Mouse (Mus musculus) forebrain, embryonic 15.5 days (tissue): ENCODE data around the gene Gpr108. TPM values are rescaled to one million over a fixed set of nuclear protein-coding genes. Genes with fewer than 3 reads are reported as not detected.

Source experiments
- ATAC-seq: fragments of 200-750 bp; cut with Nextera tagmentation; replicated peaks from 2 replicates; pipeline ENCODE4 v1.8.0; 2017; ENCODE audit warnings: mild to moderate bottlenecking, moderate TSS enrichment, moderate library complexity
- H3K27ac ChIP-seq: fragments of 300-500 bp; sonication (generic); replicated peaks from 2 replicates; pipeline ENCODE4 v1.5.1; 2015; ENCODE audit warnings: mild to moderate bottlenecking, inconsistent platforms
- H3K27me3 ChIP-seq: fragments of 300-500 bp; sonication (generic); 2 replicates; pipeline ENCODE4 v1.6.1; 2015; ENCODE audit warnings: inconsistent platforms
- H3K36me3 ChIP-seq: fragments of 300-500 bp; sonication (generic); 2 replicates; pipeline ENCODE4 v1.6.1; 2015; ENCODE audit warnings: mild to moderate bottlenecking, inconsistent platforms
- H3K4me1 ChIP-seq: fragments of 300-500 bp; sonication (generic); 2 replicates; pipeline ENCODE4 v1.6.1; 2015; ENCODE audit warnings: inconsistent platforms
- H3K4me2 ChIP-seq: fragments of 300-500 bp; sonication (generic); replicated peaks from 2 replicates; pipeline ENCODE4 v1.6.1; 2015; ENCODE audit warnings: mild to moderate bottlenecking, inconsistent platforms
- H3K4me3 ChIP-seq: fragments of 300-500 bp; sonication (generic); 2 replicates; pipeline ENCODE4 v1.5.1; 2015; ENCODE audit warnings: mild to moderate bottlenecking, inconsistent platforms
- H3K9ac ChIP-seq: fragments of 300-500 bp; sonication (generic); replicated peaks from 2 replicates; pipeline ENCODE4 v1.6.1; 2015; ENCODE audit warnings: mild to moderate bottlenecking, inconsistent platforms
- H3K9me3 ChIP-seq: fragments of 300-500 bp; sonication (generic); 2 replicates; pipeline ENCODE4 v1.6.1; 2016; ENCODE audit warnings: inconsistent platforms
- WGBS: fragments of 180-500 bp; shearing (Covaris S2); methylation state at CpG from one replicate; pipeline ENCODE4 v1.1.7; 2015; ENCODE audit warnings: mixed read lengths; 5-methylcytosine and 5-hydroxymethylcytosine counted together
- polyA plus RNA-seq: library from polyadenylated mRNA; unstranded; fragments of >200 nt; fragmentation: Nextera tagmentation; extraction: Ambion mirVana; gene quantifications from 2 replicates; pipeline ENCODE4 v1.2.1, GENCODE M21; 2015

Gene Gpr108
- polyA plus RNA-seq = 17.0 and 17.7 TPM in 2 replicates

DNA sequence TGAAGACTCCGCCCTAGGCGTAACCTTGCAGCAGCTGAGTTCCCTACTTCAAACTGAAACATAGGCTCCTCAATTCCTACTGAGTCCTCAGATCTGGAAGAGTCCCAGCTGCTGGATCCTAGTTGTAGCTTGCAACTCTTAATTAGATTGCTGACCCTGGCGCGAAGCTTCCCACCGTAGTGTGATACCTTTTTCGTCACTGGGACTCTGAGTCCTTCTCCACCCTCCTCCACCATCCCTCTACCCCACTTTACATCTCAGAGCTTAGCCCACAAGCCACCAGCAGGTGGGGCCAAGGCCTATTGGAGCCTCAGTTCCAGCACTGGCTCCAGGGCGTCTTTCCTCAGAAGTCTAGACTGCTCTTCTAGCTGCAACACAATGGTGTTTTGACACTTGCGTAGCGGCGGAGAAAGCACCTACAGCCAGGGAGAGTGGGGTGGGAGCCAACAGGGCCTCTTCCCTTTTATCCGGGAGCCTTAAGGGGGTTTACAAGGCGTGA lies at the start of gene Gpr108:
Gene Gpr108 (minus strand): TSS at position 246 of the 499 bp plus-strand sequence.
- Histone ChIP-seq H3K9me3 (no peaks in the 10 kb centered on the region), H3K27ac (peak within 1 kb of the TSS; percentile 97), H3K4me3 (peak within 1 kb of the TSS; percentile 65), H3K4me1 (peaks cover 35% of the 10 kb centered on the region), H3K9ac (peak within 1 kb of the TSS; percentile 80), H3K36me3 (no peaks in the 10 kb centered on the region), H3K27me3 (no peaks in the 10 kb centered on the region), H3K4me2 (peak within 1 kb of the TSS; percentile 98)
- WGBS = under 1% methylated on average over 12 of the region's 12 CpGs
- peak; percentile 51 for ATAC-seq

DNA sequence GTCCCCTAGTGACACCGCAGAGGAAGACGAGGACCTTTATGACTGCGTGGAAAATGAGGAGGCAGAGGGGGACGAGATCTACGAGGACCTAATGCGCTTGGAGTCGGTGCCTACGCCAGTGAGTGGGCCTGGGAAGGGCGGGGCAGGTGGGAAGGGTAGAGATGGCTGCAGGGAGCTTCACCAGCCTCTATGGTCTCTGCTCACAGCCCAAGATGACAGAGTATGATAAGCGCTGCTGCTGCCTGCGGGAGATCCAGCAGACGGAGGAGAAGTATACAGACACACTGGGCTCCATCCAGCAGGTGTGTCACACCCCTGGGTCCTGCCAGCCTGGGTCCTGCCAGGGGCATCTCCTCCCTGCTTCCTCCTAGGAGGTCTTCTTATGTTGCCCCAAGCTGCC lies 48.8 kb upstream of the Gpr108 start:
- WGBS = 90% methylated on average over 12 of the region's 12 CpGs
- no peak overlapping the region for H3K4me2 ChIP-seq

DNA sequence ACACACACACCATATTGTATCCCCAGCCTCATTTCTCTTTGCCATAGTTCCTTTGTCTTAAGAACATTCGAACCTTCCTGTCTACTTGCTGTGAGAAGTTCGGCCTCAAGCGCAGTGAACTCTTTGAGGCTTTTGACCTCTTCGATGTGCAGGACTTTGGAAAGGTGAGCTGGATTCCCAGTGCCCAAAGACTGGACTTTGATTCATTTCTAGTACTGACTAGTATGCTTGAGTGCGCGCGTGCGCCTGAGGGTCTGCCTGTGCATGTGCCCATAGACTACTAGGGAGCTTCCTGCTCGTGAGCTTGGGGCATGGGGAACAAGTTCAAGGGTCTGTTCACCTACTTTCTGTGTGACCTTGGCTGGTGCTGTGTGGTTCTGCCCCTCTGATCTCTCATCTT lies 47.7 kb upstream of the Gpr108 start:
- H3K9ac ChIP-seq = no peak overlapping the region
- H3K27ac ChIP-seq = no peak overlapping the region
- H3K36me3 ChIP-seq = no peaks in the 10 kb centered on the region
- no peak overlapping the region for H3K4me3 ChIP-seq
- 95% methylated on average over 9 of the region's 9 CpGs for WGBS
- ATAC-seq = no peak
- H3K9me3 ChIP-seq = no peaks in the 10 kb centered on the region
- H3K27me3 ChIP-seq = no peaks in the 10 kb centered on the region
- H3K4me2 ChIP-seq = no peak overlapping the region
- H3K4me1 ChIP-seq = no peaks in the 10 kb centered on the region

More for the DNA sequence above, 48.8 kb upstream of the Gpr108 start:
- H3K4me3 ChIP-seq = no peak overlapping the region
- no peak overlapping the region for H3K27ac ChIP-seq
- no peaks in the 10 kb centered on the region for H3K36me3 ChIP-seq
- no peak for ATAC-seq
- no peaks in the 10 kb centered on the region for H3K4me1 ChIP-seq
- no peak overlapping the region for H3K9ac ChIP-seq
- no peaks in the 10 kb centered on the region for H3K27me3 ChIP-seq
- H3K9me3 ChIP-seq = no peaks in the 10 kb centered on the region

- H3K4me3 ChIP-seq = no peak overlapping the region
- no peak overlapping the region for H3K27ac ChIP-seq
- WGBS = 93% methylated on average over 9 of the region's 9 CpGs
- ATAC-seq = no peak
- no peaks in the 10 kb centered on the region for H3K9me3 ChIP-seq
- no peaks in the 10 kb centered on the region for H3K27me3 ChIP-seq
- H3K4me1 ChIP-seq = no peaks in the 10 kb centered on the region
- no peak overlapping the region for H3K9ac ChIP-seq
- no peaks in the 10 kb centered on the region for H3K36me3 ChIP-seq
- H3K4me2 ChIP-seq = no peak overlapping the region
Measured at GRCm38 (mm10) chr17:57292968-57293367, 44.7 kb upstream of the Gpr108 start.

DNA sequence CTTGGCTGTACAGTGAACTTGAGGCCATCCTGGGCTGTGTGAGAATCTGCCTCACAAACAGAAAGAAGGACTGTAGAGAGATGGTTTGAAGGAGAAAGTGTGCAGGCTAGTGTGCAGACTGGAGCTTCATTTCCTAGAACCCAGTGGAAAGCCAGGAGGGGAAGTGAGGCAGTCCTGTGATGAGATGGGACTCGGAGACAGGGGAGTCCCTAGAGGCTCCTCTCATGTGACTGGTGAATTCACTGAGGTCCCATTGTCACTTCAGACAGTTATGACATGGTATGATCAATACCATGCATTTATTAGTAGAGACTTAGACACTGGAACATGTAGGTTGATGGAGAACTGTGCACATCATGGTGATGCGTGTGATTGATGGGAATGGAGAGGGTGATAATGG lies 44.1 kb upstream of the Gpr108 start:
- Histone ChIP-seq H3K36me3 (no peaks in the 10 kb centered on the region), H3K4me2 (no peak overlapping the region), H3K4me1 (no peaks in the 10 kb centered on the region), H3K4me3 (no peak overlapping the region), H3K27me3 (no peaks in the 10 kb centered on the region), H3K27ac (no peak overlapping the region), H3K9me3 (no peaks in the 10 kb centered on the region), H3K9ac (no peak overlapping the region)
- 89% methylated on average over 2 of the region's 2 CpGs for WGBS
- ATAC-seq = no peak

- H3K9ac ChIP-seq = no peak overlapping the region
- no peaks in the 10 kb centered on the region for H3K27me3 ChIP-seq
- ATAC-seq = no peak
- 91% methylated on average over 7 of the region's 7 CpGs for WGBS
- H3K9me3 ChIP-seq = no peaks in the 10 kb centered on the region
- no peaks in the 10 kb centered on the region for H3K4me1 ChIP-seq
- H3K27ac ChIP-seq = no peak overlapping the region
- H3K4me2 ChIP-seq = no peak overlapping the region
- no peak overlapping the region for H3K4me3 ChIP-seq
- H3K36me3 ChIP-seq = no peaks in the 10 kb centered on the region
Measured at GRCm38 (mm10) chr17:57290671-57291055, 42.4 kb upstream of the Gpr108 start.

GRCm38 (mm10) chr17:57290001-57290670 lies 41.9 kb upstream of the Gpr108 start:
- no peaks in the 10 kb centered on the region for H3K27me3 ChIP-seq
- no peaks in the 10 kb centered on the region for H3K4me1 ChIP-seq
- 91% methylated on average over 9 of the region's 9 CpGs for WGBS
- no peak overlapping the region for H3K4me3 ChIP-seq
- no peak overlapping the region for H3K9ac ChIP-seq
- no peak overlapping the region for H3K4me2 ChIP-seq
- ATAC-seq = no peak
- no peaks in the 10 kb centered on the region for H3K36me3 ChIP-seq
- H3K9me3 ChIP-seq = no peaks in the 10 kb centered on the region
- no peak overlapping the region for H3K27ac ChIP-seq

- H3K4me3 ChIP-seq = no peak overlapping the region
- no peaks in the 10 kb centered on the region for H3K9me3 ChIP-seq
- 89% methylated on average over 5 of the region's 5 CpGs for WGBS
- no peak for ATAC-seq
- no peak overlapping the region for H3K9ac ChIP-seq
- no peaks in the 10 kb centered on the region for H3K36me3 ChIP-seq
- H3K4me2 ChIP-seq = no peak overlapping the region
- no peaks in the 10 kb centered on the region for H3K4me1 ChIP-seq
- H3K27me3 ChIP-seq = no peaks in the 10 kb centered on the region
- H3K27ac ChIP-seq = no peak overlapping the region
Measured at GRCm38 (mm10) chr17:57289252-57289651, 41.0 kb upstream of the Gpr108 start.

- Histone ChIP-seq H3K4me3 (no peak overlapping the region), H3K9ac (no peak overlapping the region), H3K27ac (no peak overlapping the region), H3K9me3 (no peaks in the 10 kb centered on the region), H3K27me3 (no peaks in the 10 kb centered on the region), H3K4me1 (no peaks in the 10 kb centered on the region), H3K4me2 (no peak overlapping the region), H3K36me3 (no peaks in the 10 kb centered on the region)
- WGBS = 80% methylated on average over 8 of the region's 8 CpGs
- ATAC-seq = no peak
Measured at GRCm38 (mm10) chr17:57286718-57287355, 38.6 kb upstream of the Gpr108 start.

GRCm38 (mm10) chr17:57285077-57285476 lies 36.8 kb upstream of the Gpr108 start:
- 75% methylated on average over 2 of the region's 2 CpGs for WGBS
- Histone ChIP-seq H3K4me3 (no peak overlapping the region), H3K9me3 (no peaks in the 10 kb centered on the region), H3K9ac (no peak overlapping the region), H3K4me2 (no peak overlapping the region), H3K27me3 (no peaks in the 10 kb centered on the region), H3K36me3 (no peaks in the 10 kb centered on the region), H3K4me1 (no peaks in the 10 kb centered on the region), H3K27ac (no peak overlapping the region)
- no peak for ATAC-seq

- Histone ChIP-seq H3K27ac (no peak overlapping the region), H3K27me3 (no peaks in the 10 kb centered on the region), H3K9me3 (no peaks in the 10 kb centered on the region), H3K9ac (no peak overlapping the region), H3K4me3 (no peak overlapping the region), H3K4me1 (no peaks in the 10 kb centered on the region), H3K36me3 (no peaks in the 10 kb centered on the region), H3K4me2 (no peak overlapping the region)
- no peak for ATAC-seq
- 83% methylated on average over 5 of the region's 5 CpGs for WGBS
Measured at GRCm38 (mm10) chr17:57283906-57284305, 35.7 kb upstream of the Gpr108 start.

- Histone ChIP-seq H3K4me1 (peaks cover 12% of the 10 kb centered on the region), H3K4me2 (no peak overlapping the region), H3K9me3 (no peaks in the 10 kb centered on the region), H3K27ac (no peak overlapping the region), H3K36me3 (no peaks in the 10 kb centered on the region), H3K27me3 (no peaks in the 10 kb centered on the region; the same call in 1 of the 2 replicates), H3K4me3 (no peak overlapping the region), H3K9ac (no peak overlapping the region)
- ATAC-seq = no peak
- 79% methylated on average over 3 of the region's 3 CpGs for WGBS
Measured at GRCm38 (mm10) chr17:57280411-57280810, 32.2 kb upstream of the Gpr108 start.
